In genomic region chr3:37896821-37897311, GRCm38 (mm10) we compare ENCODE assay signal across 8 mouse cellular contexts.
DNase-seq lines count a peak whose midpoint lies in the region; ATAC-seq and TF ChIP-seq lines count a peak whose summit lies in the region.
"Had no signal": no experiment of that assay in that cellular context is flagged by ENCODE, and none has a peak within 500 bp of the region (broad histone marks: within the 10 kb centered on the region; RNA-seq: fewer than 3 reads in every experiment).

No protein-coding gene starts in this region.

- H3K4me3 ChIP-seq in forebrain, embryonic 10.5 days = peak overlapping the region; percentile 34
- peak overlapping the region; percentile 31 for H3K4me3 ChIP-seq in heart, embryonic 15.5 days
- no peak overlapping the region for H3K4me3 ChIP-seq in liver, embryonic 14.5 days (ENCODE audit: insufficient read depth in 1 of 2, low read depth in 2 of 2, low read length in 2 of 2)
- H3K4me3 ChIP-seq: myocyte had no signal

- TF ChIP-seq EP300 in liver, embryonic 14.5 days (IDR thresholded peaks at IDR 0.05; ENCODE audit: low read depth) = no peak

- H3K4me1 ChIP-seq in forebrain, embryonic 10.5 days = peaks cover 47% of the 10 kb centered on the region
- peaks cover 17% of the 10 kb centered on the region for H3K4me1 ChIP-seq in heart, embryonic 15.5 days (replicated peaks)
- 0 out of 4 replicates have a peak, but pooled peaks cover 0 to 2% of the 10 kb centered on the region in 2 experiments for H3K4me1 ChIP-seq in liver, embryonic 14.5 days (replicated peaks; ENCODE audit: control insufficient read depth in 2 of 2, insufficient read depth in 2 of 2, low read length in 1 of 2)

- peaks cover 15% of the 10 kb centered on the region; the same call in 1 of the 2 replicates for H3K27me3 ChIP-seq in forebrain, embryonic 10.5 days (ENCODE audit: poor library complexity, severe bottlenecking)
- H3K27me3 ChIP-seq in heart, embryonic 15.5 days = no peaks in the 10 kb centered on the region
- H3K27me3 ChIP-seq in liver, embryonic 14.5 days (ENCODE audit: control insufficient read depth, insufficient read depth, low read length) = no peaks in the 10 kb centered on the region

- peak overlapping the region; percentile 59 for H3K4me2 ChIP-seq in heart, embryonic 15.5 days
- peak overlapping the region; percentile 1; the same call in 1 of the 2 replicates for H3K4me2 ChIP-seq in liver, embryonic 14.5 days (ENCODE audit: low read depth)

- WGBS in forebrain, embryonic 10.5 days = under 1% methylated on average over 17 of the region's 17 CpGs
- 5% methylated on average over 17 of the region's 17 CpGs for WGBS in heart, embryonic 15.5 days
- 7% methylated on average over 17 of the region's 17 CpGs for WGBS in liver, embryonic 14.5 days (ENCODE audit: insufficient replicate concordance)

- peak; percentile 60 to 68 for DNase-seq in adrenal gland, postnatal 36 days
- peak; percentile 84 for DNase-seq in forebrain, embryonic 10.5 days (ENCODE audit: extremely low spot score, low spot score)
- peak; percentile 78 for DNase-seq in kidney, postnatal 10 days
- DNase-seq in liver, embryonic 14.5 days (ENCODE audit: low read depth in 3 of 3, low spot score in 3 of 3) = no peak
- peak; percentile 26 for DNase-seq in right cerebral cortex, adult 18-20 months

- peaks cover 16% of the 10 kb centered on the region; the same call in 1 of the 2 replicates for H3K9me3 ChIP-seq in forebrain, embryonic 10.5 days
- no peaks in the 10 kb centered on the region for H3K9me3 ChIP-seq in heart, embryonic 15.5 days (replicated peaks)
- H3K9me3 ChIP-seq in liver, embryonic 14.5 days (ENCODE audit: control insufficient read depth, low read length) = no peaks in the 10 kb centered on the region

- TF ChIP-seq CTCF in liver, embryonic 14.5 days (IDR thresholded peaks at IDR 0.05; ENCODE audit: low read depth) = no peak

- H3K9ac ChIP-seq in heart, embryonic 15.5 days = peak overlapping the region; percentile 25; the same call in 1 of the 2 replicates
- H3K9ac ChIP-seq in liver, embryonic 14.5 days (replicated peaks) = no peak overlapping the region

- H3K27ac ChIP-seq in forebrain, embryonic 10.5 days = peak overlapping the region; percentile 79
- H3K27ac ChIP-seq in heart, embryonic 15.5 days = peak overlapping the region; percentile 90
- H3K27ac ChIP-seq in liver, embryonic 14.5 days = no peak overlapping the region

- peak; percentile 62 for ATAC-seq in heart, embryonic 15.5 days (replicated peaks; ENCODE audit: insufficient number of reproducible peaks, insufficient read depth, low FRiP score, low read depth)
- ATAC-seq in liver, embryonic 14.5 days (ENCODE audit: insufficient read depth) = no peak
- ATAC-seq in CD4-positive, CD25-positive, alpha-beta regulatory T cell, adult 4 months = no peak

- H3K36me3 ChIP-seq in forebrain, embryonic 10.5 days (replicated peaks) = no peaks in the 10 kb centered on the region
- no peaks in the 10 kb centered on the region for H3K36me3 ChIP-seq in heart, embryonic 15.5 days
- H3K36me3 ChIP-seq in liver, embryonic 14.5 days (replicated peaks; ENCODE audit: control insufficient read depth, insufficient read depth, low read depth) = no peaks in the 10 kb centered on the region

Comparison
In these comparisons a context has a peak if more than half of its experiments do, and no peak if none do; other contexts are left out.
1. DNase-seq: peak in adrenal gland, postnatal 36 days (2 of 2), forebrain, embryonic 10.5 days (single experiment), kidney, postnatal 10 days (single experiment) and right cerebral cortex, adult 18-20 months (single experiment); none in liver, embryonic 14.5 days (0 of 3).
2. H3K4me3 ChIP-seq: peak in forebrain, embryonic 10.5 days (single experiment) and heart, embryonic 15.5 days (single experiment); none in liver, embryonic 14.5 days (0 of 2).